Mouse (Mus musculus) heart, adult 2 months (tissue): Measurements from ENCODE around the gene Neurl1b.

Source experiments
- CTCF ChIP-seq: fragments of 200-600 bp; IDR thresholded peaks from 2 replicates; pipeline ENCODE4 v1.8.1; 2022; ENCODE audit warnings: antibody characterized with exemption, mild to moderate bottlenecking, moderate library complexity
- EP300 ChIP-seq: fragments of 200-500 bp; IDR thresholded peaks from 2 replicates; pipeline ENCODE4 v1.6.1; 2011; ENCODE audit warnings: low read depth, low read length, control low read depth; ENCODE audit not compliant: insufficient read depth
- POLR2A ChIP-seq: fragments of 200-500 bp; IDR thresholded peaks from 2 replicates; pipeline ENCODE4 v1.6.1; 2011; ENCODE audit warnings: mild to moderate bottlenecking, low read depth, low read length, control low read depth; ENCODE audit not compliant: insufficient read depth

- TF ChIP-seq CTCF, result no peak
- TF ChIP-seq POLR2A, result no peak
- no peak for TF ChIP-seq EP300
Measured at GRCm38 (mm10) chr17:26371246-26371535, 43.4 kb upstream of the Neurl1b start.
